Mouse (Mus musculus) kidney, postnatal 0 days (tissue): ENCODE results near the gene Peli3. TPM values are rescaled to one million over a fixed set of nuclear protein-coding genes. Genes with fewer than 3 reads are reported as not detected.
A peak's percentile ranks its signal among the peaks of the same experiment; 100 is the strongest.

Experiments used
- ATAC-seq: fragments of 200-750 bp; cut with Nextera tagmentation; replicated peaks from 2 replicates; pipeline ENCODE4 v1.8.0; 2017; ENCODE audit warnings: low read depth, moderate number of reproducible peaks, moderate TSS enrichment, moderate library complexity; ENCODE audit not compliant: low FRiP score
- DNase-seq: peaks from one replicate; pipeline ENCODE4 v3.0.0-alpha.2; 2016; ENCODE audit warnings: low spot score
- H3K27ac ChIP-seq: fragments of 300-500 bp; sonication (generic); 2 replicates; pipeline ENCODE4 v1.5.1; 2014; ENCODE audit warnings: mild to moderate bottlenecking
- H3K27me3 ChIP-seq: fragments of 300-500 bp; sonication (generic); 2 replicates; pipeline ENCODE4 v1.6.1; 2014; ENCODE audit warnings: low read length, mixed read lengths; ENCODE audit not compliant: insufficient read depth
- H3K36me3 ChIP-seq: fragments of 300-500 bp; sonication (generic); 2 replicates; pipeline ENCODE4 v1.6.1; 2014; ENCODE audit warnings: low read length, mixed read lengths; ENCODE audit not compliant: insufficient read depth
- H3K4me1 ChIP-seq: fragments of 300-500 bp; sonication (generic); replicated peaks from 2 replicates; pipeline ENCODE4 v1.6.1; 2014; ENCODE audit warnings: antibody characterized with exemption, low read length, mixed read lengths; ENCODE audit not compliant: insufficient read depth
- H3K4me2 ChIP-seq: fragments of 300-500 bp; sonication (generic); 2 replicates; pipeline ENCODE4 v1.6.1; 2014; ENCODE audit warnings: mild to moderate bottlenecking, low read length, moderate library complexity, mixed read lengths
- H3K4me3 ChIP-seq: fragments of 300-500 bp; sonication (generic); replicated peaks from 2 replicates; pipeline ENCODE4 v1.5.1; 2014; ENCODE audit warnings: low read depth, low read length
- H3K9ac ChIP-seq: fragments of 300-500 bp; sonication (generic); 2 replicates; pipeline ENCODE4 v1.6.1; 2014; ENCODE audit warnings: low read depth, low read length
- H3K9me3 ChIP-seq: fragments of 300-500 bp; sonication (generic); replicated peaks from 2 replicates; pipeline ENCODE4 v1.6.1; 2016; ENCODE audit warnings: low read length, inconsistent platforms, mixed read lengths
- CTCF ChIP-seq: IDR thresholded peaks from 2 replicates; pipeline ENCODE4 v1.5.1; 2016; ENCODE audit warnings: antibody characterized with exemption, low read depth, mild to moderate bottlenecking, moderate library complexity
- WGBS: fragments of 180-500 bp; shearing (Covaris S2); extraction: QIAGEN DNeasy Blood & Tissue Kit; methylation state at CpG from one replicate; pipeline ENCODE4 v1.1.7; 2014; 5-methylcytosine and 5-hydroxymethylcytosine counted together
- polyA plus RNA-seq: library from polyadenylated mRNA; unstranded; fragments of >200 nt; fragmentation: Nextera tagmentation; extraction: Ambion mirVana; gene quantifications from 2 replicates; pipeline ENCODE4 v1.2.1, GENCODE M21; 2015

The Peli3 gene
- polyA plus RNA-seq, 1 experiment from 2014 or later = 1.9 TPM

- 86% methylated on average over 10 of the region's 10 CpGs for WGBS
- Histone ChIP-seq H3K27me3 (no peaks in the 10 kb centered on the region), H3K4me3 (no peak overlapping the region), H3K36me3 (peaks cover 76% of the 10 kb centered on the region), H3K4me1 (no peaks in the 10 kb centered on the region), H3K27ac (no peak overlapping the region), H3K9ac (no peak overlapping the region), H3K4me2 (no peak overlapping the region), H3K9me3 (no peaks in the 10 kb centered on the region)
- no peak for TF ChIP-seq CTCF
- ATAC-seq = no peak
- DNase-seq = no peak
These were observed 26.1 kb downstream of the Peli3 start for GRCm38 (mm10) chr19:4916827-4917226.

GRCm38 (mm10) chr19:4915924-4916603 lies 26.9 kb downstream of the Peli3 start:
- no peak overlapping the region for H3K27ac ChIP-seq
- peaks cover 70% of the 10 kb centered on the region for H3K36me3 ChIP-seq
- H3K27me3 ChIP-seq = no peaks in the 10 kb centered on the region
- no peak for DNase-seq
- H3K4me2 ChIP-seq = no peak overlapping the region
- TF ChIP-seq CTCF = no peak
- no peak for ATAC-seq
- WGBS = 92% methylated on average over 15 of the region's 15 CpGs
- no peak overlapping the region for H3K9ac ChIP-seq
- no peaks in the 10 kb centered on the region for H3K4me1 ChIP-seq
- H3K9me3 ChIP-seq = no peaks in the 10 kb centered on the region
- no peak overlapping the region for H3K4me3 ChIP-seq

GRCm38 (mm10) chr19:4909376-4909775 lies 33.6 kb downstream of the Peli3 start:
- no peaks in the 10 kb centered on the region for H3K27me3 ChIP-seq
- 94% methylated on average over 7 of the region's 7 CpGs for WGBS
- peaks cover 27% of the 10 kb centered on the region for H3K36me3 ChIP-seq
- DNase-seq (no peak), ATAC-seq (no peak)
- H3K4me3 ChIP-seq = no peak overlapping the region
- H3K9me3 ChIP-seq = no peaks in the 10 kb centered on the region
- H3K4me2 ChIP-seq = no peak overlapping the region
- H3K4me1 ChIP-seq = 0 out of 2 replicates have a peak, but pooled peaks cover 2% of the 10 kb centered on the region
- H3K27ac ChIP-seq = no peak overlapping the region
- no peak for TF ChIP-seq CTCF
- H3K9ac ChIP-seq = no peak overlapping the region

GRCm38 (mm10) chr19:4908107-4908506 lies 34.8 kb downstream of the Peli3 start:
- peak; percentile 69 for TF ChIP-seq CTCF
- Histone ChIP-seq H3K9me3 (no peaks in the 10 kb centered on the region), H3K27ac (no peak overlapping the region), H3K4me3 (no peak overlapping the region), H3K9ac (no peak overlapping the region), H3K4me2 (no peak overlapping the region), H3K36me3 (peaks cover 16% of the 10 kb centered on the region; the same call in 1 of the 2 replicates), H3K27me3 (no peaks in the 10 kb centered on the region), H3K4me1 (0 out of 2 replicates have a peak, but pooled peaks cover 2% of the 10 kb centered on the region)
- WGBS = 87% methylated on average over 4 of the region's 4 CpGs
- DNase-seq (peak; percentile 26), ATAC-seq (no peak)

GRCm38 (mm10) chr19:4905979-4906794 lies 36.7 kb downstream of the Peli3 start, which contains the start of gene Bbs1:
Gene Bbs1, minus strand, starts transcription at chr19:4906628.
- WGBS = 7% methylated on average over 31 of the region's 31 CpGs
- Histone ChIP-seq H3K27ac (no peak within 1 kb of the TSS), H3K27me3 (no peaks in the 10 kb centered on the region), H3K36me3 (peaks cover 16% of the 10 kb centered on the region; the same call in 1 of the 2 replicates), H3K4me2 (peak within 1 kb of the TSS; percentile 65), H3K4me1 (0 out of 2 replicates have a peak, but pooled peaks cover 2% of the 10 kb centered on the region), H3K9me3 (no peaks in the 10 kb centered on the region), H3K4me3 (peak within 1 kb of the TSS; percentile 71), H3K9ac (peak within 1 kb of the TSS; percentile 63)
- peak; percentile 86 for DNase-seq
- ATAC-seq = peak; percentile 46; the same call in 1 of the 2 replicates
- no peak for TF ChIP-seq CTCF

GRCm38 (mm10) chr19:4899888-4900287 lies 43.0 kb downstream of the Peli3 start:
- Histone ChIP-seq H3K27ac (no peak overlapping the region), H3K4me2 (no peak overlapping the region), H3K9ac (no peak overlapping the region), H3K27me3 (no peaks in the 10 kb centered on the region), H3K4me3 (no peak overlapping the region), H3K9me3 (no peaks in the 10 kb centered on the region), H3K4me1 (no peaks in the 10 kb centered on the region), H3K36me3 (0 out of 2 replicates have a peak, but pooled peaks cover 4% of the 10 kb centered on the region)
- ATAC-seq (no peak), DNase-seq (no peak)
- TF ChIP-seq CTCF = no peak
- 69% methylated on average over 3 of the region's 3 CpGs for WGBS
